Mouse (Mus musculus) left cerebral cortex, postnatal 36 days (tissue): ENCODE measurements around the gene Ldlr. TPM values are rescaled to one million over a fixed set of nuclear protein-coding genes. Genes with fewer than 3 reads are reported as not detected.
"Not testable (repeated sequence)": the region's sequence is repeated elsewhere in the genome, so short reads cannot be mapped to it uniquely, and the experiment has no call there.

ENCODE experiments used
- DNase-seq, 2 experiments: peaks; one replicate each; pipeline ENCODE4 v3.0.0; 2021 to 2022; ENCODE audit warnings: low spot score in 2 of 2, mixed read lengths in 1 of 2
- intact Hi-C: fragments of 180-260 bp; cut with DNase I; formaldehyde crosslinking; loops from one replicate; pipeline ENCODE4 v1.15.1; 2025
- total RNA-seq, 2 experiments: library from RNA; stranded (reverse); gene quantifications; 2 replicates each; pipeline ENCODE4 v1.2.3; 2021

Ldlr gene
- total RNA-seq, 2 experiments from 2014 or later, result 16.1 to 21.0 TPM

DNA sequence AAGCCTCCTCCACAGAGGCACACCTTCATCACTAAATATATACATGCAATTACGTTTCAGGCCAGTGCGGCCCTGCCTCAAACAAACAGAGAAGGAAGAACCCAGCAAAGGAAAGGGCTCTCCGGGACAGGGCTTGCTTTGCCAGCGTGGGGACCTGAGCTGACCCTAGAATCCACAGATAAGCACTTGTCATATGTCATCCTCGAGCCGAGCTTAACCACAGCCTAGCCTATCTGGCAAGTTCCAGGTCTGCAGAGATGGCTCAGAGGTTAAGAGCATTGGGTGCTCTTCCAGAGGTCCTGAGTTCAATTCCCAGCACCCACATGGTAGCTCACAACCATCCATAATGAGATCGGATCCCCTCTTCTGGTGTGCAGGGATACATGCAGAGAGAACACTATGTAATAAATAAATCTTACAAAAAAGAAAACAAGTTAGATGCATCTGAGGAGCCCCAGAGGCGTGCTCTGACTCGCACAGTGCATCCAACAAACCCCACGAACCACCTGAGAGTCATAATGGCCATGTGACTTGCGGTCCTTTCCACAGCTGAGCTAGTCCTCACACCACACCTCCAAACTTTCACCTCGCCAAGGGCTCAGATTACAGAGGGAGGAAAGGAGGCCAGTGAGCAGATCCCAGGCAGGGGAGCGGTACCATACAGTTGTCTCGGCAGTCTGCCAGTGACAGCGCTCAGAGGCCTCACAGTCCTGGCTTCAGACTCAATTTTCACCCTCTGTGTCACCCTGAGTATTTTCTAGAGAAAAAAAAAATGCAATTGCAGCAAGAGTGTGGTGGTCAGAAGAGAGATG lies 58.6 kb downstream of the Ldlr start:
- DNase-seq, result no peak
- intact Hi-C loops, result no loop called here

DNA sequence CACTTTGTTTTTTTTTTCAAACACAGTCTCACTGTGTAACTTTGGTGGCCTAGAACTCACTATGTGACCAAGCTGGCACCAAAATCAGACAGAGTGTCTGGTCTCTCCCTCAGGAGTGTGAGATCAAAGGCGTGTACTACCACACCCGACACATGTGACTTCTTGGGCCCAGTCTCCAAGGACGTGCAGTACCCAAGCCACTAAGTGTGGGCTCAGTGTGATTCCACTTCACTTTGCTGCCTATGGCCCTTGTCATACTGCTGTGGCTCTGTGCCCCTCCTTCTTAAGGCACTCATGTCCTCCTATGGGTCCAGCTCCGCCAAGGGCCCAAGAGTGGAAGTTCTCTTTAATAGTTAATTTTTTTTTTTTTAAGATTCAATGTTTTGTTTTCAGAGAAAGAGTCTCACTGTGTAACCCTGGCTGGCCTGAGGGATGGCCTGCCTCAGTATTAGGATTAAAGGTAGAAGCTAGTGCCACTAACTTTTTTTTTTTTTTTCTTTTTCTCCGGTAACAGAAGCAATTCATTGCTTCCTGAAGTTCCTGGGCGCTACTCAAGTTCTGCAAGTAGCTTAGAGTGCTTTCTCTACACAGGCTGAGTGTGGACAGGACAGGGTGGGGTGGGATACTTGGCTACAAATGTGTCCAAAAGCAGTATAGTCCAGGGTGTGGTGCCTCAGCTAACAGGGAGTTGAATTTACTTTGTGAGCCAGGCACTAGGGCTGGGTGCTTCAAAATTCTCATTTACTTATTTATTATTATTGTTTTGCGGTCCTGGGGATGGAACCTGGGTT lies 61.4 kb downstream of the Ldlr start:
- intact Hi-C loops, result no loop called here
- DNase-seq, result no peak

DNA sequence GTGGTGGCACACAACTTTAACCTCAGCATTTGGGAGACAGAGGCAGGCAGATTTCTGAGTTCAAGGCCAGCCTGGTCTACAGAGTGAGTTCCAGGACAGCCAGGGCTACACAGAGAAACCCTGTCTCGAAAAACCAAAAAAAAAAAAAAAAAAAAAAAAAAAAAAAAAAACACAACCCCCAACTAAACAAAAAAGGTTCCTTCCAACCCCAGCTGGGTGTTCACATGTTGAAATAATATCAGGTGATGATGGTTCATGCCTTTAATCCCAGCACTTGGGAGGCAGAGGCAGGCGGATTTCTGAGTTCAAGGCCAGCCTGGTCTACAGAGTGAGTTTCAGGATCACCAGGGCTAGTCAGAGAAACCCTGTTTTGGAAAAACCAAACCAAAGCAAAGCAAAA lies 63.0 kb downstream of the Ldlr start:
- DNase-seq, intact Hi-C loops: not testable (repeated sequence)

DNA sequence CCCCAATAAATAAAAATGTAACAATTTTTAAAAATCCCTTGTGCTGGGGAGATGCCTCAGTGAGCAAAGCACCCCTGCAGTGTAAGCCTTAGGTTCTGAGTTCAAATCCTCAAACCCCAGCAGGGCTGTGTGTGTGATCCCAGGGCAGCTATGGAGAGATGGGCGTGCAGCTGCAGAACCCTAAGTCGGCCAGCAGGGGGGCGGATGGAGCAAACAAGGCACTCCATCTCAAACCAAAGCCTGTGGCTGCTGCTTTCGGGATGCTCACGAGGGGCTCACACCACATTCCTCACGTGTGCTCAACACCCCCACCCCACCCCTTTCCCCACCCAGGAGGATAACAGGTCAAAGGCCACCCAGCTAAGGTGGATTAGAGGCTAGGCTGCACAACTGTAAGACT lies 63.6 kb downstream of the Ldlr start:
- intact Hi-C loops, result no loop called here

DNA sequence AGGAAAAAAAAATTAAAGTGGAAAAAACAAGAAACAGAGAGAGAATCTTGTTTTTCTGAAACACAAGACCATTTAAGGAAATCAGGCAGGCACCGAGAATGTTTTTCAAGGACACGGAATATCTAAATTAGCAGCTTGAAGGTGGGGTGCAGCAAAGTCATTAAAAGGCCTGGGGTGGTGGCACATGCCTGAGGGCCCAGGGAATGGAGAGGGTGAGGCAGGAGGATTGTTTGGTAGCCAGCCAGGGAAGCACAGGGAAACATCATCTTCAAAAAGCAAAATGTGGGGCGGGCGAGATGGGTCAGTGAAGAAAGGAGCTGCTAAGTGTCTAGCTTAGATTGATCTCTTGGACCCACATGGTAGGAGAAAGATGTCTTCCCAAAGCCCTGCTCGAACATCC lies 64.4 kb downstream of the Ldlr start:
- DNase-seq, result no peak
- intact Hi-C loops, result no loop called here

More for the DNA sequence above, 63.6 kb downstream of the Ldlr start:
- peak; percentile 42 to 56 for DNase-seq

DNA sequence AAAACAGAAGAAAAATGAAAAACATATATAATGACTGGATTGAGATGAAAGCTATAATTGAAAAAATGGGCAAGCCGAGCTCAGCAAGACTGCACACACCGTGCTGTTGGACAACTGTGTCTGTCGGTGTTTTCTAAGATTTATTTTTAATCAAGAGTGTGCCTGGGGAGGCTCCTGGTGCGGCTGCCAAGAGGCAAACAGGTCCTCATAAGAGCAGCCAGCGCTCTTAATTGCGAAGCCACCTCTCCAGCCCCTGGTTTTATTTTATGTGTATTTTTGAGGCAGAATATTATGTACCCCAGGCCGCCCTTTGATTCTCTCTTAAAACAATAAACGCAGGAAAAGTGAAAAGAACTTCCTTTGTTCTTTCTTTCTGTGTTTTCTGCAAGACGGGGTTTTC lies 65.0 kb downstream of the Ldlr start:
- intact Hi-C loops, result no loop called here
- DNase-seq, result no peak

DNA sequence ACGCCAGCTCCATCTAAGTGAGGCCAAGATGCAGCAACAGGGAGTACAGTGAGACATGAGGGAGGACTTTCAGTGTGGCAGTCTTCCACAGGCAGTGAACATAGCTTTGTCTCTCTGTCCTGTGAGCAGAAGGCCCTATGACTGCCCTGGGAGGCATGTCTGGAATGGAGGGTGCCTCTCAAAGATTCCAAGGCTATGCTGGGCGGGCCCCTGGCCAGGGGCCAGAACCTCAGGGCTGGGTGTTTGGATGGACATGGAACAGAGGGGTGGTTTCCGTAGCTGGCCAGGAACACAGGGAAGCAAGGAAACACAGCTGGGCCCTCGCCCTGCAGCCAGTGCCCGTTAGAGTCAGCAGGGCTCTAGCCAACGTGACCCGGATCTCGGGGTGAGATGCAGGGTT lies 68.6 kb downstream of the Ldlr start:
- intact Hi-C loops, result no loop called here
- no peak for DNase-seq

DNA sequence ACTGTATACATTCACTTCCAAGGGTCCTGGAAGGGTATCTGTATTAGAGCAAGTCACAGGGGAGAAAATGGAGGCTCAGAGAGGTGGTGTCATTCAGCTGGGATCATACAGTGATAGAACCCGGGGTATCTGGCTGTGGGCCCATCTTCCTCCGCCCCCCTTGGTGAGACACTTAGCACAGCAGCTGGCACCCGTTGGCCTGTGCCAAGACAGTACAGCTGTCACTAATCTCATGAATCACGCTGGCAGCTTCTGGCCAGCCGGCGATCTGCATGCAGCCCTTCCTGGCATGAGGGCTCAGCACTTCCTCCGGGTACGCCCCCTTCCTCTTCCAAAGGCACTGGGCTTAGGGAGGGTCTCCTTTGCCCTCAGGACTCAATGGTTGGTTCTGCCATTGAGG lies 69.4 kb downstream of the Ldlr start:
- DNase-seq, result peak; percentile 34 to 56
- intact Hi-C loops, result no loop called here

DNA sequence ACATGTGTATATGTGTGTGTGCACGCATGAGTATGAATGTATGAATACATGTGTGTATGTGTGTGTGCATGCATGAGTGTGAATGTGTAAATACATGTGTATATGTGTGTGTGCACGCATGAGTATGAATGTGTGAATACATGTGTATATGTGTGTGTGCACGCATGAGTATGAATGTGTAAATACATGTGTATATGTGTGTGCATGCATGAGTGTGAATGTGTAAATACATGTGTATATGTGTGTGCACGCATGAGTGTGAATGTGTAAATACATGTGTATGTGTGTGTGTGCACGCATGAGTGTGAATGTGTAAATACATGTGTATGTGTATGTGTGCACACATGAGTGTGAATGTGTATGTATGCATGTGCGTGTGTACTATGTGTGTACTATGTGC lies 70.2 kb downstream of the Ldlr start:
- intact Hi-C loops, DNase-seq: not testable (repeated sequence)

DNA sequence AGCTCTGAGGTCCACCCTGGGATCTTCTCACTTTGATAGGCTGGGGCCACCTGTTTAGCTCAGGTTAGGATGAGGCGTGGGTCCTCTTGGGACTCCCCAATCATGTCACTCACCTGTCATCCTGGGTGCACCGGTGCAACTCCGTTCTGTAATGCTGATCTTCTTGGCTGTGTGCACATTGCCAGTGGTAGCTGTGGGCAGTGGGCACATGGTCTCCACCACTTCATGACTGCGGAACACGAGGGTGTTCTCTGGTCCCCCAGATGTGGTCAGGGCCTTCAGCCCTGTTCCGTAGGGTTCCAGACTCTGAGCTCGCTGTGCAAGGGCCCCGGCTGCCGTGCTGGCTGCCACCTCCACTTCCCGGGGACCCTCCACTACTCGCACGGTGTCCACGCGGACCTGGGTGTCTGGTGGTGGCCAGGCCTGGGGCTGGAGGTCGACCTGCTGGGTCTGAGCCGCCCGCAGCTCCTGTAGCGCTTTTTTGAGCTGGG lies 71.1 kb downstream of the Ldlr start:
- intact Hi-C loops, result no loop called here
- no peak for DNase-seq

DNA sequence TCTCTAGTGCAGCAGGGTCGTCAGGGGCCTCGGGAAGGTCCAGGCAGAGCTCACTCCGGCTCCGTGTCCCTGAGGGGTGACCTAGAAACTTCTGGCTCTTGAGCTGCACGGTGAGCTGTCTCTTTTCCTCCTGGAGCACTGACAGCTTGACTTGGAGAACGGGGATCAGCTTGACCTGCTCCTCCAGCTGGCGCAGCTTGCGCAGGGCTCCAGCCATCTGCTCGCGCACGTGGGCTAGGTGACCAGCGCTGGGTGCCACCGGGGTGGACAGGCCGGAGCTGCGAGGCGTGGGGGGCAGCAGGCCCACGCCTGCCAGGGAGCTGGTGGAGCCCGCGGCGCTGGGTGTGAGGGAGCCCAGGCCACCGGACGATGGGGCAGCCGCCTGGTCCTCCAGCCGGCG lies 71.6 kb downstream of the Ldlr start:
- no peak for DNase-seq
- intact Hi-C loops, result no loop called here

DNA sequence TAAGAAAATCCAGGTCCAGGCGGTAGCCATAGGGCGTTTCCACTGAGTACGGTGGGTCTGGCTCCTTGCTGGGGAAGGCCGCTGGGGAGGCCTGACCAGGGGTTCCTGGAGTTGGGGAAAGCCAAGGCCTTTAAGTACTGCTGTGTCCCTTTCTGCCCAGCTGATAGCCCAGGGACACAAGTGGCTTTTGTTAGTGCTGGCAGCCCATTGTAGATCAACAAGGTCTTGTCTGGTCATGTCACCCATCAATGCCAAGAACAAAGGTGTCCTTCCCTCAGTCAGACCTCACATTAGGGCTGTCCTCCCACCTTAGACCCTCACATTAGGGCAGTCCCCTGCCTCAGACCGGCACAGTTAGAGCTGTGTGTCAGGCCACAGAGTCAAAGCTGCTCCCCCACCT lies 72.3 kb downstream of the Ldlr start:
- DNase-seq, result no peak
- intact Hi-C loops, result no loop called here

DNA sequence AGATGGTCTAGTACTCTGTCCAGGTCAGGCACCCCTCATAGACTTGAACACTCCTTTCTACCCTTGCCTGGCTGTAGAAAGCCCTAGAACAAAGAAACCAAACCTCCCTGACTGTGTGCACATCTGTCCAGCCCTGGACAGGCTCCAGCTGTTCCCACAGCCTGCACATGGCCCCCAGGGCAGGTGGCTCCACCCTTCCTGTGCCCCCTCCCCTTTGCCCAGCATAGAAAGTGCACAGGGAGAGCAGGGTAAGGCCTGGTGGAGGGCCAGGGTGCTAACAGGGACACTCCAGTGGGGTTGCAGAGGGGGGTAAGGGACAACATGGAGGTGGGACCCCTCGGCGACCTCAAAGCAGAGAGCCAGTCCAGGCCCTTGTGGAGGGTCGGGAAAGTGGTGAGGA lies 73.0 kb downstream of the Ldlr start:
- intact Hi-C loops, result no loop called here

DNA sequence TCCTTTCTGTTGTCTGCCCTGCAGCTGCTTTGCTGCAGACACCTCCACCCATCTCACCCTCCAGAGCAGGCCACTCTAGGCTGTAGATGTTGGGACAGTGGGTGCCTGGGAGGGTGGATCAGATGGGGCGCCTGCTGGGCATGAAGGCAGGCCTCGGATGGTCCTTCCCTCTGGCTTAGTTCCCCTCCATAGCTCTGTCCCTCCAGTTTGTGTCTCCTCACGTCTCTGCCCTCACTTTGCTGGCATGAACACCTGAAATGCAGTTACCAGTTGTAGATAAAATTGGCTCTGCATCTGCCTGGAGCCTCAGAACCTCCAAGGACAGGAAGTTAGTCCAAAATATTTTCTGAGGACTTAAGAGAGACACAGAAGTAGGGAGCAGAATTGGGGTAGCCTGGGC lies 73.6 kb downstream of the Ldlr start:
- intact Hi-C loops, result no loop called here
- DNase-seq, result no peak

More for the DNA sequence above, 73.0 kb downstream of the Ldlr start:
- DNase-seq, result no peak

DNA sequence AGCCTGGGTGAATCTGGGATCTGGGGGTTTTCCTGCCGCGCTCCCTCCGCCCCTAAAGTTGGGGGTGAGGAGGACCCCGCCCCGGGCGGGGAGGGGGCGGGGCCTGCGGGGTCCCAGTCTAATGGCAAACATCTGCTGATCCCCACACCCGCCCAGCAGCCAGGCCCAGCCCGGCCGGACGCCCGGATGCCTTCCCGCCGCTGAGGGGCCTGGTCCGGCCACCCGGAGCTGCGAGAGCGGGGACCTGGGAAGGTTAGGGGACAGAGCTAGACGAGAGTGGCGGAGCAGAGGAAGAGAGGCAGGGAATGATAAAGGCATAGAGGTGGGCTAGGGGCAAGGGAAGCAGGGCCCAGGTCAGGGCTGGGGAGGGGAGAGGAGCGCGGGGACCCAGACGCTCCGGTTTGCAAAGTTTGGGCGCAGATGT lies 74.7 kb downstream of the Ldlr start:
- peak in 1 of 2 experiments; percentile 25 for DNase-seq
- intact Hi-C loops, result no loop called here

DNA sequence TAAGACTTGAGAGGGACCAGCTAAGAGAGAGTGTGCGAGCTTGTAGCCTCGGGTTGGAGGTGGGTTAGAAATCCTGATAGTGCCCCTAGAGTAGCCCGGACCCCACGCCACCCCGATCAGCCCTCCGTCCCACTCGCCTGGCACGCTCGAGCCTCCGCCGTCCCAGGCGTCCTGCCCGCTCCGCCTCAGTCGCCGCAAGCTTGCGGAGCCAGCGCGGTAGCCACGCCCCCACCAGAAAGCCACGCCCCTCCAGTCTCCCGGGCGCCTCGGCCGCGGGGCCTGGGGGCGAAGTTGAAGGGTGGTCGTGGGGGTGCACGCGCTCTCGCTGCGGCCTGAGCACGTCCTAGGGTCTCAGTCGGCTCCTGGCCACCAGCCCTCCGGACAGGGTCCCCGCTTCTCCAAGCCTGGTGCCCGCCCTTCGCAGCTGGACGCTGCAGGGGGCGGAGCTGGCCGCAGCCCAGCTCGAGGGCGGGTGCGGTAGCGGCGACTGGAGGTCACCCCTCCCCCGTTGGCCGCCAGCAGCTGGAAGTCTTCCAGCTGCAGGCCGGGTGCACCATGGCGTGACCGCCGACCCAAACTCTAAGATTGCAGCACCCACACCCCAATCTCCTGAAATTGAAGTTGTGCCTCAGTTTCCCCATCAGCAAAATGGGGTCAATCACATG lies 75.2 kb downstream of the Ldlr start, which contains the start of gene Kank2:
Kank2 (minus strand) TSS at position 400 of the 665 bp plus-strand sequence.
- intact Hi-C loops, result no loop called here
- peak; percentile 65 to 73 for DNase-seq

DNA sequence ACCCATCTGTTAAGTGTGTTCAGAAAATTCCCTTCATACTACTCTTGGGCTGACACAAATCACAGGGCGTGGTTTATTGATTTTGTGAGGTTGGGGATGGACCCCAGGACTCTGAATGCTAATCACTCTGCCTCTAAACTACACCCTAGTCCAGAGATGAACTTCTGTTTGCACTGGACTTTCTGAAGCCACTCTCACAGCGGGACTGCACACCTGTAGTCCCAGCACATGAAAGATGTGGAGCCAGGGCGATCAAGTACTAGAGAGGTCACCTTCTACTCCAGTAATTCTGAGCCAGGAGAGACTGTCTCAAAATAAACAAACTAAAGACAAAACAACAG lies 75.7 kb downstream of the Ldlr start:
- DNase-seq, result no peak
- intact Hi-C loops, result no loop called here
